Mouse (Mus musculus): Measurements from ENCODE around the gene Themis. TPM values are rescaled to one million over a fixed set of nuclear protein-coding genes. Genes with fewer than 3 reads are reported as not detected.

The Themis gene
- total and polyA plus RNA-seq, 3 experiments, result 0.27 TPM; not detected in 2

- ATAC-seq (ENCODE audit: extremely low read depth, insufficient number of reproducible peaks, low FRiP score, poor library complexity, severe bottlenecking), result no peak
- no peaks in the 10 kb centered on the region for H3K27me3 ChIP-seq (ENCODE audit: insufficient read depth, low read length)
These were observed 85.2 kb downstream of the Themis start for GRCm38 (mm10) chr10:28753321-28753720.

DNA sequence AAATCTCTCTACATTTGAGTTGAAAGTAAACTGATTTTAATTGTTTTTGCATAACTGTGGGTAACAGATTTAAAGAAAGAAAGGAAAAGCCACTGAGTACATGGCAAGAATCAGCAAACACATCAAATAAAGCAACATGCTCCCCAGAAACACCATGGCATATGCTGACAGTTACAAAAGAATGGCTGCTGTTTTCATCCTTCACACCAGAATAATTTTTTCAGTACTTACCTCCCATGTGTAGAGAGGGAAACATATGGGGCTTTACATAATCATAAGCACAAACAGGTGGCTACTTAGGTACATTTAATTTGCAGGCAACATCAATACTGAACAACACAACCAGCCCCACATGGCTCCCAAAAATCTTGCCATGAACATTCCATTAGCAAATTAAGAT is 86.8 kb downstream of the Themis start:
- ATAC-seq (ENCODE audit: extremely low read depth, insufficient number of reproducible peaks, low FRiP score, poor library complexity, severe bottlenecking) (no peak), DNase-seq (ENCODE audit: low spot score) (no peak)
- Histone ChIP-seq H3K4me1 (ENCODE audit: insufficient read depth, low read depth, low read length) (no peaks in the 10 kb centered on the region), H3K36me3 (replicated peaks) (no peaks in the 10 kb centered on the region), H3K4me3 (ENCODE audit: low read depth, low read length) (no peak overlapping the region), H3K9me3 (replicated peaks) (no peaks in the 10 kb centered on the region), H3K27me3 (ENCODE audit: insufficient read depth, low read length) (no peaks in the 10 kb centered on the region)
- TF ChIP-seq POLR2AphosphoS5 (IDR thresholded peaks at IDR 0.05; ENCODE audit: insufficient replicate concordance, low read depth, low read length) (no peak), GATA2 (IDR thresholded peaks at IDR 0.05; ENCODE audit: borderline replicate concordance, low read depth, low read length) (no peak), TAL1 (conservative IDR thresholded peaks at IDR 0.05; ENCODE audit: low read depth, low read length) (no peak), CTCF (IDR thresholded peaks at IDR 0.05; ENCODE audit: low read depth, low read length) (no peak), GATA1 (IDR thresholded peaks at IDR 0.05; ENCODE audit: borderline replicate concordance, low read length) (no peak)

More at GRCm38 (mm10) chr10:28753321-28753720, 85.2 kb downstream of the Themis start:
- H3K36me3 ChIP-seq (replicated peaks), result no peaks in the 10 kb centered on the region
- H3K4me1 ChIP-seq (ENCODE audit: insufficient read depth, low read depth, low read length), result no peaks in the 10 kb centered on the region
- DNase-seq (ENCODE audit: low spot score), result no peak
- no peak for TF ChIP-seq POLR2AphosphoS5 (IDR thresholded peaks at IDR 0.05; ENCODE audit: insufficient replicate concordance, low read depth, low read length)
- TF ChIP-seq CTCF (IDR thresholded peaks at IDR 0.05; ENCODE audit: low read depth, low read length), result no peak
- no peak for TF ChIP-seq GATA1 (IDR thresholded peaks at IDR 0.05; ENCODE audit: borderline replicate concordance, low read length)
- no peak for TF ChIP-seq GATA2 (IDR thresholded peaks at IDR 0.05; ENCODE audit: borderline replicate concordance, low read depth, low read length)
- no peak overlapping the region for H3K4me3 ChIP-seq (ENCODE audit: low read depth, low read length)
- H3K9me3 ChIP-seq (replicated peaks), result no peaks in the 10 kb centered on the region

DNA sequence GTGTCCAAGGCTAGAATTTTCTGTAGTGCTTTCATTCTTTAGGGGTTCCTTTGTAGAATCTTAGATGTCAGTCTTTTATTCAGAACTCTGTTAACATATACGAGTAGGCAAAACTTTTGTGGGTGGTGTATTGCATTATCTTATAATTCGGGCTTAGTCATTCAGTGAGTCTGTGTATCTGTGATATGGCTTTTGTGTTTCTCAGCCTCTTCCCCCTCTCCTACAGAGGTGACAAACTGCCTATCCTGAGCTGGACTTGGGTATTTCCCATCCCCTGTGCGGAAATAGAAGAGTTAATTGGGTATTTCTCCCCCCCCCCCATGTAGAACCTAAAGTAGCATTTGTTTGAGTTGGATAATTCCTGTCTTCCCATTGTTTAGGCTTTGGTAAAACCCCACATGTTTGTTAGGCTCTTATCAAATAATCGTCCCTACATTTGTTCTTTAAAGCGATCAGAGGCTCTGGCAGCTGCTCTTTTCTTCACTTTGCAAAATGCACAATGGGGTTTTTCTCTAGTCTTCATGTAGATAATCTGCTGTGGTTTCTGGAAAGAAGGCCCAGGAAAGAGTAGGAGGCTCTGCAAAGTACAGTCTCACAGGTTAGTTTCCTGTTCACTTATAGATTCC is 108.7 kb downstream of the Themis start:
- TF ChIP-seq GATA2 (IDR thresholded peaks at IDR 0.05; ENCODE audit: borderline replicate concordance, low read depth, low read length) (no peak), CTCF (IDR thresholded peaks at IDR 0.05; ENCODE audit: low read depth, low read length) (no peak), POLR2AphosphoS5 (IDR thresholded peaks at IDR 0.05; ENCODE audit: insufficient replicate concordance, low read depth, low read length) (no peak), TAL1 (conservative IDR thresholded peaks at IDR 0.05; ENCODE audit: low read depth, low read length) (no peak), GATA1 (IDR thresholded peaks at IDR 0.05; ENCODE audit: borderline replicate concordance, low read length) (no peak)
- ATAC-seq (ENCODE audit: extremely low read depth, insufficient number of reproducible peaks, low FRiP score, poor library complexity, severe bottlenecking), result no peak
- Histone ChIP-seq H3K36me3 (replicated peaks) (no peaks in the 10 kb centered on the region), H3K4me1 (ENCODE audit: insufficient read depth, low read depth, low read length) (no peaks in the 10 kb centered on the region), H3K9me3 (replicated peaks) (no peaks in the 10 kb centered on the region), H3K4me3 (ENCODE audit: low read depth, low read length) (no peak overlapping the region), H3K27me3 (ENCODE audit: insufficient read depth, low read length) (no peaks in the 10 kb centered on the region)
- no peak for DNase-seq (ENCODE audit: low spot score)

GRCm38 (mm10) chr10:28799469-28799868 is 131.3 kb downstream of the Themis start:
- Histone ChIP-seq H3K4me3 (ENCODE audit: low read depth, low read length) (no peak overlapping the region), H3K36me3 (replicated peaks) (no peaks in the 10 kb centered on the region), H3K9me3 (replicated peaks) (no peaks in the 10 kb centered on the region), H3K4me1 (ENCODE audit: insufficient read depth, low read depth, low read length) (no peaks in the 10 kb centered on the region), H3K27me3 (ENCODE audit: insufficient read depth, low read length) (no peaks in the 10 kb centered on the region)
- ATAC-seq (ENCODE audit: extremely low read depth, insufficient number of reproducible peaks, low FRiP score, poor library complexity, severe bottlenecking) (no peak), DNase-seq (ENCODE audit: low spot score) (no peak)
- TF ChIP-seq POLR2AphosphoS5 (IDR thresholded peaks at IDR 0.05; ENCODE audit: insufficient replicate concordance, low read depth, low read length), result no peak
- TF ChIP-seq CTCF (IDR thresholded peaks at IDR 0.05; ENCODE audit: low read depth, low read length), result no peak
- no peak for TF ChIP-seq TAL1 (conservative IDR thresholded peaks at IDR 0.05; ENCODE audit: low read depth, low read length)

DNA sequence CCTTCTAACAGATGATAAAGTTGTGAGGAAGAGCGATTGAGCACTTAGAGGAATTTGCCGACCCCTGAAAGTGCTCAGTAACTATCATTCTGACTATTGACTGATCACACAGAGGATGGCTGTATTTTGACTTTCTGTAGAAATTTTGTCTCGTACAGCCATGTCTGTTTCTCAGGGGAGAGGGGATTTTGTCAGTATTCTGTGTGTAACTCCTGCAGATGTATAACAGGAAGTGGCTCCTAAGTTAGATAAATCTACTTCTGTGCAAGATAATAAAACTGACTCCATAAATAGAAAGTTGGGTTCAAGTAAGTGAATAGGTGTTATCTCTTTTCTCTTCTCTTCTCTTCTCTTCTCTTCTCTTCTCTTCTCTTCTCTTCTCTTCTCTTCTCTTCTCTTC is 137.0 kb downstream of the Themis start:
- H3K27me3 ChIP-seq (ENCODE audit: insufficient read depth, low read length), result no peaks in the 10 kb centered on the region
- no peak overlapping the region for H3K4me3 ChIP-seq (ENCODE audit: low read depth, low read length)
- H3K4me1 ChIP-seq (ENCODE audit: insufficient read depth, low read depth, low read length), result no peaks in the 10 kb centered on the region
- ATAC-seq (ENCODE audit: extremely low read depth, insufficient number of reproducible peaks, low FRiP score, poor library complexity, severe bottlenecking), result no peak
- H3K36me3 ChIP-seq (replicated peaks), result no peaks in the 10 kb centered on the region
- TF ChIP-seq GATA1 (IDR thresholded peaks at IDR 0.05; ENCODE audit: borderline replicate concordance, low read length), result no peak
- TF ChIP-seq TAL1 (conservative IDR thresholded peaks at IDR 0.05; ENCODE audit: low read depth, low read length), result no peak
- no peak for TF ChIP-seq GATA2 (IDR thresholded peaks at IDR 0.05; ENCODE audit: borderline replicate concordance, low read depth, low read length)
- TF ChIP-seq CTCF (IDR thresholded peaks at IDR 0.05; ENCODE audit: low read depth, low read length), result no peak
- TF ChIP-seq POLR2AphosphoS5 (IDR thresholded peaks at IDR 0.05; ENCODE audit: insufficient replicate concordance, low read depth, low read length), result no peak
- H3K9me3 ChIP-seq (replicated peaks), result no peaks in the 10 kb centered on the region
- DNase-seq (ENCODE audit: low spot score), result no peak

- no peak for TF ChIP-seq CTCF (IDR thresholded peaks at IDR 0.05; ENCODE audit: low read depth, low read length)
- no peak for TF ChIP-seq GATA1 (IDR thresholded peaks at IDR 0.05; ENCODE audit: borderline replicate concordance, low read length)
- TF ChIP-seq POLR2AphosphoS5 (IDR thresholded peaks at IDR 0.05; ENCODE audit: insufficient replicate concordance, low read depth, low read length), result no peak
- TF ChIP-seq GATA2 (IDR thresholded peaks at IDR 0.05; ENCODE audit: borderline replicate concordance, low read depth, low read length), result no peak
- no peak for TF ChIP-seq TAL1 (conservative IDR thresholded peaks at IDR 0.05; ENCODE audit: low read depth, low read length)
- no peak for DNase-seq (ENCODE audit: low spot score)
- Histone ChIP-seq H3K27me3 (ENCODE audit: insufficient read depth, low read length) (no peaks in the 10 kb centered on the region), H3K9me3 (replicated peaks) (no peaks in the 10 kb centered on the region), H3K4me3 (ENCODE audit: low read depth, low read length) (no peak overlapping the region), H3K36me3 (replicated peaks) (no peaks in the 10 kb centered on the region), H3K4me1 (ENCODE audit: insufficient read depth, low read depth, low read length) (no peaks in the 10 kb centered on the region)
- ATAC-seq (ENCODE audit: extremely low read depth, insufficient number of reproducible peaks, low FRiP score, poor library complexity, severe bottlenecking), result no peak
These were observed 143.9 kb downstream of the Themis start for GRCm38 (mm10) chr10:28811928-28812570.

Measured in G1E (cell line).